Mouse (Mus musculus) cerebellum, postnatal 4 days (tissue): ENCODE measurements at regions not wholly inside any gene's neighbourhood (a gene's known extent, or its start where the extent isn't known, plus 50 kb on each side); places are given as distances from the start of the nearest gene placed in this dataset.

Source experiments
- DNase-seq, 2 experiments: peaks; one replicate each; pipeline ENCODE4 v3.0.0; 2022; ENCODE audit warnings: low spot score in 2 of 2, mixed read lengths in 1 of 2

DNA sequence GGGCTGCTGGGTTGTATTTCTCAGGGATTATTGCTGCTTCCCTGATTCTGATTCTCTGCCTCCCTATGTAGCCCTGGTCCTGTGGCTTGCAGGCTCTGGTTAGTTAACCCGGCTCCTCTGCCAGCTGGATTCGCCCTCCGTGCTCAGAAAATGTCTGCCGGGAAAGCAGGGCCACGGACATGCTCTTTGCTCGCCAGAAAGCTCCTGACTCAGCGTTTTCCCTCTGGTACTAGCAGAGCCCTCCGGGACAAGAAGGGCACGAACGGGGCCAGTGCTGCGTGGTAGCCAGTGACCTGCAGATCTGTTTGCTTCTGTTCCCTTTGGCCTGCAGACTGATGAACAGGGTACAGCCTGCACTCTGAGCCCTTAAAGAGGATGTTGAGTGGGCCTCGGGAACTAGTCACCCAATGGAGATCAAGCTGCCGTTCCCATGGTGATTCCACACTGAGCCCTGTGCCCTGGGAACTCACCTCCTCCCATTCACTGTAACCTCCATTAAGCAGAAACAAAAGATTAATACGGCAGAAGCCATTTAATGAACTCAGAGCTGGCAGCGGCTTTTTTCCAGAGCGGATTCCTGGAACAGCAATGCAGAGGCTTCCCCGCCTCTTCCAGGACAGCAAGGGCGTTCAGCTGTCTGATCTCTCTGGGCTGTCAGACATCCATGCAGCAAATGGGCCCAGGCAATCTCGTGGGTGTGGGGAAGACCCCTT is 159.9 kb upstream of the Myt1l start:
- DNase-seq: peak in 1 of 2 experiments; percentile 43

DNA sequence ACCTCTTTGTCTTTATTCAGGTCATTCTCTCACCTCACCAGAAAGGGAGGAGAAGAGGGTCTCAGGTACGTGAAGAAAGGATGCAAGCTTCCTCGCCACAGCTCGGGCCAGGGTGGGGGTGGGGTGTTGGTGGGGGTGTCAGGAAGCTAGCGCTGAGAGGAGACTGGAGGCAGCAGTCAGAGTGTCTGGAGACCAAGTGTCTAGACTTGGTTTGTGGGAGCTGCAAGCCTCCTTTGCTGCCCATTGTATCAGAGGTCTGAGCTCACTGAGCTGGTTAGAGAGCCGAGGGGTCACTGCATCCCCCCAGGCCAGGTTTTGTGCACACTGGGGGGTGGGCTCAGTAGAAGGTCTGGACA is 159.4 kb upstream of the Myt1l start:
- DNase-seq: no peak

DNA sequence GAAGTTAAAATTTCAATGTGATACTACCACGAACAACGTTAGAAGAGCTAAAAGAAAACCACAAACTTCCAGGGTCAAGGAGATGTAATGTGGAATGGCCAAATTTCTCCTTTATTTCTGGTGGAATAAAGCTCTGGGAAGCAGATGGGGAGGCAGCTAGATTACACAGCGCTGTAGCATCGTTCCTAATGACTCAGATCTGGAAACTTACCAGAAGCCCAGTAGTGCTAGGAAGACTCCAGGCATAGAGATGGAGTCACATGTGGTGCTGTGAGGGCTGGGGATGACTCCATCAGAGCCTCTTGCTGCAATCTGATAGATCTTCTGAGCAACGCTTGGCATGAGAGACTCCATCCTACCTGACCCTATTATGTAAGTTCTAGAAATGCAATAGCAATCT is 136.4 kb upstream of the Myt1l start:
- DNase-seq: no peak

DNA sequence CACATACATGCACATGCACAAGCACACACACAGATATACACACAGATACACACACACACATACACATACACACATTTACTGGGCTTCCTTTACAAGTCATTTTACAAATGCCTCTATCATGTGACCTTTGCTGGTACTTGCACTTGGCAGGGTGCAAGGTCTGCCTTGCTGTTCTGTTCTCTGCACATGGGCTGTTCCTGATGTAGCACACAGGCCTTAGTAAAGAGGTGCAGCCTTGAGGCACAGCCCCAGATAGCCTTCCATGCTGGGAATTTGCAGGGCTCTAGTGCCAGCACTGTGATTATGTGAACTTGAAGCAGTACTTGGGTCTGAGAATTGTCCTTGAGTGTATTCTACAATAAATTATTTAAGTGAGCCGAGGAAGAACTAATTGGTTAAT is 133.9 kb upstream of the Myt1l start:
- DNase-seq: no peak

DNA sequence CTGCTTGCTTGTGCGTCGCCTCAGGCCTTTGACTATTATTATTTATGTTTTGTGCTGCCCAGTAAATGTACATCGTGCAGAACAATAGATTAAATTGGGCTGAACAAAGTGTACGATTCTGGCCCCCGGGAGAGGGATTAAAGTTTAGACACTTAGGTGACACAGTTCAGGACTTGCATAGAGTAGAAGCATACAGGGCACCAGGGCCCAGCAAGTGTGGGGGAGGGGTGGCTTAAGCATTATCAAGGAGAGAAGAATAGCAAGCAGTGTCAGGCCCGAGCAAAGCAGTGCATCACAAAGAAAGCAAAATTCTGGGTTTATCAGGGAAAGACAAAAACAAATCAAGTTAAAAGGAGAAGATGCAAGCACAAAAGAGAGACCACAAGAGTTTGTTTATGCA is 133.3 kb upstream of the Myt1l start:
- DNase-seq: no peak

DNA sequence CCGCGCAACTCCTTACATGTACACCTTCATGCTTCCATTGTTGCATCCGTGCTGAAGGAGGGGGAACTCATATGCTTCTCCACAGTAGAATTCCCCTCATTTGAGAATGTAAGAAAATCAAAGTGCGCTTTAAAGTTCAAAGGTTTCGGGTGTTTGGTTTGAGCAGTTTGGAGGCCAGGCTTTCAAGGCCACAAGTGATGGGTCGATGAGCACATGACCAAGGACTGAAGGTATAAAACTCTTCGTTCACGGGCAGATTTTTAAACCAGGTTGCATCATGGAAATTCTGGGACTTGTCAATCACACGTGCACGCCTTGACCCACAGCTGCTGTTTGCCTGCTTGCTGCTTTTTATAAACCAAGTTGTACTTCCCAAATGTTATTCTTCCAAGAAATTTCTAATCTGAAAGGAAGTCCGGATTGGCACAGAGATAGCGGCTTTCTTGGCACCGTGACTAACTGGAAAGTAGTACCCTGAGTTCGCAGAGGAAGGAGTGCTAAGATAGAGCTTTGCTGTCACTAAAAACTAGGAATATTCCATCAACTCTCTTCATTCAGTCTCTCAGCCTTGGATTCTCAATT is 132.7 kb upstream of the Myt1l start:
- DNase-seq: no peak

DNA sequence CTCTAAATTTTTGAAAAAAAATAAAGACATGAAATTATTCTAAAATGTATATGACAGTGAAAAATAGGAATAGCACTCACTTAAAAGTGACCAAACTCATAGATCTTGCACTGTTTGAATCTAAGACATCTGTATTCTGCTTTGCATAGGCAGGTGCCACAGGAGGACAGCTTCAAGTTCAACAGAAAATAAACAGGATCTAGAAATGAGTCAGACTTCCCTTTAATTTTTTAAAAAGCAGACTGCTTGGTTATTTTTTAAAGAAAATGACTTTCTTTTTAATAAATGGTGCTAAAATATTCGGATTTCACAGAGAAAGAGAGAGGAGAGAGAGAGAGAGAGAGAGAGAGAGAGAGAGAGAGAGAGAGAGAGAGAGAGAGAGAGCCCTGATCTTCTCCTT is 123.8 kb upstream of the Myt1l start:
- DNase-seq: no peak

DNA sequence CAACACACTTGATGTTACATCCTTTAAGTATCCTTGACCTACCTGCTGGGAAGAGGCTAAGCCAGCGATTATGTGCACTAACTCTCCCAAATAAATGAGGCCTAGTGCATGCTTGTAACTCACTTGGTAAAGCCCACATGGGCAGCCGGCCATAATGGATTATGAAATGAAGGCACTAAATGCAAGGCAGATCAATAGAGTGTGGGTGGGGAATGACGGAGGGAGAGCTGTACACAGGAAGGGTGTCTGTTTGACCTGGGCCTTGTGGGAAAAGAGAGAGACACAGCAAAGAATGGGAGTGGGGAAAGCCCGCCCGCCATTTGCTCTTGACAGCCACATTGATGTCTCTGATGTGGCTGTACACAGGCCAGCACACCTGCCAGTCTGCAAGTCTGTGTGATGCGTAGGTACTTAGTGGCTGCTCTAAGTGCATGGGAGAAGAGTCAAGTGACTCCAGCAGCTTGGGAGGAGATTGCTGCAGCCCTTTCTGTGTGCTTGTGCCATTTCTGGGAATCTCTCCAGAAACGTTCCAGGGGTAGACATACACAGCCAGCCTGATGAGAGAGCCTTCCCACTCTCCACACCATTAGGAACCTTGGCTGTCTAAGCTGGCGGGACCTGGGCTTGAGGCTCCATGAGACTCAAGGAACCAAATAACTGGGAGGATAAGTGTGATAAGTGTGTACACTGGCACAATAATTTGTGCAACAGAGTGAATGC is 118.7 kb upstream of the Myt1l start:
- no peak for DNase-seq

DNA sequence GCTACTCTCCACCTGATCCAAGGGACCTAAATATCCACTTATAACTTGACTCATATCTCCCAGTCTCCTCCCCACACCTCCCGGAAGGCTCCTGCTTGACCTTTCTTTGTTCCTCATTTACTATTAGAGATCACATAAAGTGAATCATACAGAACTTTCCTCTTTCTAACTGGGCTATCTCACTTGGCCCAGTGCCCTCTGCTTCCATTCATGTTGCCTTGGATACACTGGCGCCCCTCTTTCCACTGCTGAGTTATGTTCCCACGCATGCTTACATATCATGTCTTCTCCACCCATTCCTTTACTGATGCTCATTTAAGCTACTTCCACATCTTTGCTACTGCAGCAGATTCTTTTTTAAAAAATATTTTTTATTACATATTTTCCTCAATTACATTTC is 94.2 kb upstream of the Myt1l start:
- DNase-seq: no peak

DNA sequence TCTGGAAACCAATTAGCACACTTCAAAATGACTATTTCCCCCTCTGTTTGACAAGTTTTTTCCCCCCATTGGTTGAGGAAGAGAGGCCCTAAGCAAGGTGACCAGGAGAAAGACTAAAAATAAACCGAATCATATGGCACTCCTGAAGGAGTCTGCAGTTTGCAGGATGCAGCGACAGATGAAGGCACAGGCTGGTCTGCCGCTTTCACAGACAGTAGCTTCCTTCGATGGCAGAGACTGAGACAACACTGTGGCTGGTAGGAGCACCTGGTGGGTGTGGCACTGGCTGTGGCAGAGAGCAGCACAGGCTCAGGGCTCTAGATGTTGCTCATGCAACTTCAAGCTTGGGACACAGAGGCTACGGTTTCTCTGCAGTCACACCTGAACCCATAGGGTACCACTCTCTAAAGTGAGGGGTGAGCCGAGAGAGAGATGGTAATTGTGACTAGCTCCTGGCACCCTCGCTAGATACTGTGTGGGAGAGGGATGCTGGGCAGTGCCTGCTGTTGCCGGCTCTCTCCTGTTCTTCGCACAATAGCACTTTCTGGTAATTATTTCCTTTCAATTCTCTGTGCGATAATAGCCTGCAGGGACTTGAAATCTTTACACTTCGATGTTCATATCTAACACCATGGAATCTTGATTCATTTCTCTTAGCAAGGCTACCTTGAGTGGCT is 88.7 kb upstream of the Myt1l start:
- no peak for DNase-seq

DNA sequence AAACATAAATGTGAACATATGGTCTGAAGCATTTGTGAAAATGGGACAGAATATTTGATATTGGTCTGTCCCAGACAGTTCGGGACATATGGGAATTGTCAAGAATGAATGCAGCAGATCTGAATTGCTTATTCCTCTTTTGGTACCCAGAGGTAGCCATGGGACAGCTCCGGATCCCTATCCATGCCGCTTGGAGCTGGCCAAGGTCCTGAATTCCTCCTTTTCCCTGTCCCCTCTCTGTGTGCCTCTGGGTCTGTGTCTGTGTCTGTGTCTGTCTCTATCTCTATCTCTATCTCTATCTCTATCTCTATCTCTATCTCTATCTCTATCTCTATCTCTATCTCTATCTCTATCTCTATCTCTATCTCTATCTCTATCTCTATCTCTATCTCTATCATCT is 63.0 kb upstream of the Myt1l start:
- DNase-seq: peak in 1 of 2 experiments; percentile 5
